Mouse (Mus musculus) hindbrain, embryonic 14.5 days (tissue): ENCODE measurements at regions not wholly inside any gene's neighbourhood (a gene's known extent, or its start where the extent isn't known, plus 50 kb on each side); places are given as distances from the start of the nearest gene placed in this dataset.

ENCODE experiments used
- ATAC-seq: fragments of 200-750 bp; cut with Nextera tagmentation; 2 replicates; pipeline ENCODE4 v1.8.0; 2017; ENCODE audit warnings: moderate number of reproducible peaks, mild to moderate bottlenecking, moderate TSS enrichment, moderate library complexity; ENCODE audit not compliant: low FRiP score
- DNase-seq: peaks from one replicate; pipeline ENCODE4 v3.0.0-alpha.2; 2015; ENCODE audit warnings: low spot score
- H3K27ac ChIP-seq: fragments of 300-500 bp; sonication (generic); 2 replicates; pipeline ENCODE4 v1.5.1; 2014; ENCODE audit warnings: mild to moderate bottlenecking, moderate library complexity
- H3K27me3 ChIP-seq: fragments of 300-500 bp; sonication (generic); 2 replicates; pipeline ENCODE4 v1.6.1; 2014; ENCODE audit warnings: mild to moderate bottlenecking, low read length, mixed read lengths; ENCODE audit not compliant: control insufficient read depth, insufficient read depth
- H3K36me3 ChIP-seq: fragments of 300-500 bp; sonication (generic); replicated peaks from 2 replicates; pipeline ENCODE4 v1.6.1; 2014; ENCODE audit not compliant: control insufficient read depth, insufficient read depth
- H3K4me1 ChIP-seq: fragments of 300-500 bp; sonication (generic); replicated peaks from 2 replicates; pipeline ENCODE4 v1.6.1; 2014; ENCODE audit warnings: antibody characterized with exemption, low read length, mixed read lengths; ENCODE audit not compliant: control insufficient read depth, insufficient read depth
- H3K4me2 ChIP-seq: fragments of 300-500 bp; sonication (generic); replicated peaks from 2 replicates; pipeline ENCODE4 v1.6.1; 2014; ENCODE audit warnings: mild to moderate bottlenecking, moderate library complexity
- H3K4me3 ChIP-seq: fragments of 300-500 bp; sonication (generic); replicated peaks from 2 replicates; pipeline ENCODE4 v1.5.1; 2014; ENCODE audit warnings: mild to moderate bottlenecking, low read length
- H3K9ac ChIP-seq: fragments of 300-500 bp; sonication (generic); 2 replicates; pipeline ENCODE4 v1.6.1; 2014
- H3K9me3 ChIP-seq: fragments of 300-500 bp; sonication (generic); 2 replicates; pipeline ENCODE4 v1.6.1; 2016; ENCODE audit warnings: low read length; ENCODE audit not compliant: control insufficient read depth
- WGBS: fragments of 180-500 bp; shearing (Covaris S2); extraction: QIAGEN DNeasy Blood & Tissue Kit; methylation state at CpG from one replicate; pipeline ENCODE4 v1.1.7; 2014; 5-methylcytosine and 5-hydroxymethylcytosine counted together

DNA sequence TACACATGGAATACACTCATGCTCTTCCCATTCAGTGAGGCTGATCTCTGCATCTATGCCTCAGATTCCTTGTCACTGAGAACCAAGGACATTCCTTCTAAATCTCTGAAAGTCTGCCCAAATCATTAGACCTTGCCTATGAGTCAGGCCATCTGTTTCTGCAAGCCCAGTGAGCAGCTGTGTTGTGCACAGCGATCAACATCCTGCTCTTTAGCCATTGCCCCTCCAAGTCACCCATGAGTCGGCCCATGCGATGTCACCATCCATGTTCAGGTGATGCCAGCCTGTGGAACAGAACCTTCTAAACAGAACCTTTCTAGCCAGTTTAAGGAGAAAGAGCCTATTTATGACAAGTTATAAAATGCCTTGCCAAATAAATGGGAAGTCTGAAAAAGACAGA, 66.4 kb upstream of the Sfrp2 start:
- H3K36me3 ChIP-seq: no peaks in the 10 kb centered on the region
- H3K4me2 ChIP-seq: no peak overlapping the region
- H3K4me3 ChIP-seq: no peak overlapping the region
- no peaks in the 10 kb centered on the region for H3K4me1 ChIP-seq
- no peak for ATAC-seq
- H3K27ac ChIP-seq: no peak overlapping the region
- H3K9ac ChIP-seq: no peak overlapping the region
- no peak for DNase-seq
- 94% methylated on average over 3 of the region's 3 CpGs for WGBS
- no peaks in the 10 kb centered on the region for H3K27me3 ChIP-seq
- H3K9me3 ChIP-seq: no peaks in the 10 kb centered on the region

DNA sequence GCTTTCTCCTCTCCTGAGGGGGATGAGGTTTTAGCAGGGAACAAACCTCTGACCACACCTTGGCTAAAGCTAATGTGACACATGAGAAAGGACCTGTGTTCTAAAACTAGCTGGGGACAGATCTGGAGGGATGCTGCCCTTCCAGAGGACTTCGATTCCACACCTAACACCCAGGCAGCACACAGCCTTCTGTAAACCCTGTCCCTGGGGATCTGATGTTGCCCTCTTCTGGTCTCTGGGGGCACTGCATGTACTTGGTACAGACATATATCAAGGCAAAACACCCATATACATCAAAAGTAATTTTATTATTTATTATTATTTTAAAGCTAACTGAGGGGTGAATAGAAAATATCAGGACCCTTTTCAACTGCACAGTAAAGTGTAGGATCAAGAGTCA, 65.0 kb upstream of the Sfrp2 start:
- no peaks in the 10 kb centered on the region for H3K36me3 ChIP-seq
- H3K9ac ChIP-seq: no peak overlapping the region
- no peak overlapping the region for H3K4me2 ChIP-seq
- no peak for DNase-seq
- 55% methylated on average over 1 of the region's 1 CpGs for WGBS
- H3K27me3 ChIP-seq: no peaks in the 10 kb centered on the region
- no peak overlapping the region for H3K27ac ChIP-seq
- no peaks in the 10 kb centered on the region for H3K4me1 ChIP-seq
- no peak overlapping the region for H3K4me3 ChIP-seq
- no peak for ATAC-seq
- H3K9me3 ChIP-seq: no peaks in the 10 kb centered on the region

DNA sequence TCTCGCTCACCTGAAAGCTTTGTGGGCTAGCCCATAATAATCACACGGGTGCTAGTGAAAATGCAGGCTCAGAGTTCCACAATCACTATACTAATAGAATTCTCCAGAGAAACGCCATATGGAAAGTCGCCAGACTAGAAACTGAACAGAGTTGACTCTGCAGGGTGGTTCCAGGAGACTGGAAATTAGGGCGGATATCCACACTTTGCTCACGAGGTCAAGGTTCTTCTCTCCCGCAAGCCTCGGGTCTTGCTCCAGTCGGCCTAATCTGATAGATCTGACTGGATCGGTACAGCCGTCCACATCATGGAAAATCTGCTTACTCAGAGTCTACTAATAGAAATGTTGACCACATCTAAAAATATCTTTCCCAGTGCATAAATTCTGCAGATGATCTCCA, 61.6 kb upstream of the Sfrp2 start:
- Histone ChIP-seq H3K4me1 (no peaks in the 10 kb centered on the region), H3K4me2 (no peak overlapping the region), H3K27me3 (no peaks in the 10 kb centered on the region), H3K36me3 (no peaks in the 10 kb centered on the region), H3K27ac (no peak overlapping the region), H3K9me3 (no peaks in the 10 kb centered on the region), H3K9ac (no peak overlapping the region), H3K4me3 (no peak overlapping the region)
- WGBS: 90% methylated on average over 11 of the region's 11 CpGs
- ATAC-seq: no peak
- no peak for DNase-seq

GRCm38 (mm10) chr3:83705253-83705652, 60.9 kb upstream of the Sfrp2 start:
- Histone ChIP-seq H3K36me3 (no peaks in the 10 kb centered on the region), H3K4me3 (no peak overlapping the region), H3K4me2 (no peak overlapping the region), H3K27me3 (no peaks in the 10 kb centered on the region), H3K9me3 (no peaks in the 10 kb centered on the region), H3K9ac (no peak overlapping the region), H3K4me1 (no peaks in the 10 kb centered on the region), H3K27ac (no peak overlapping the region)
- 0 out of 2 replicates have a peak, but pooled peaks have one; percentile 11 for ATAC-seq
- DNase-seq: no peak
- 95% methylated on average over 6 of the region's 6 CpGs for WGBS

DNA sequence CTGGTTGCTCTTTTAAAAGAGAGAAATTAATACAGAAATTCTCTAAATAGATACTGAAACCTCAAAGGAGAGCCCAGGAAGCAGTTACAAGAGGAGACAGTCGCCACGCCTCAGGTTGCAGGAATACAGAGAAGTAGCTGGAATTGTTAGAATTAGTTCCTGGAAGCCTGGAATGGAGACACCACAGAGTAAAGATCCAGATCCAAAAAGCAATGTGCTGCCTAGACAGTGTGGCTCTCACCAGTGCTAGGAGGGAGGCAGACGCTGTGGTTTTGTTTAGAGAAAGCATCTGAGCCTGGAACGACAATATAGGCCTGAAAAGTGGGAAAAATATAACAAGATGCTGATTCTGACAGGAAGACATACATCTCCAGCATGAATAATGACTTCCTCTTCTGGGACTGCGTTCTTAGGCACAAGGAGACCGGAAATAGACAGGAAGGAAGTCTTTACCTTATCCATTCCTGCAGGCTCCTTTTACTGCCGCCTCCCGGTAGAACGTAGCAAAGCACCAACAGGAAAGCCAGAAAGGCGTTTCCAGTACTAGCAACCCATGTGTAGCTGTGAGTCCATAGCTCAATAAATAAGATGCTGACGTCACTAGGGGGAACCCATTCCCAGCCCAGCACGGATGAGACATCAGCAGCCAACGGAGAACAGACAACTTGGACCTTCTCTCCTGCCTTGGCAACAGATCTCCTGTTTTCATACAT, 59.4 kb upstream of the Sfrp2 start:
- ATAC-seq (no peak), DNase-seq (no peak)
- 71% methylated on average over 13 of the region's 13 CpGs for WGBS
- no peaks in the 10 kb centered on the region for H3K36me3 ChIP-seq
- H3K27me3 ChIP-seq: no peaks in the 10 kb centered on the region
- H3K27ac ChIP-seq: no peak overlapping the region
- H3K9me3 ChIP-seq: no peaks in the 10 kb centered on the region
- no peaks in the 10 kb centered on the region for H3K4me1 ChIP-seq
- H3K4me2 ChIP-seq: no peak overlapping the region
- H3K9ac ChIP-seq: no peak overlapping the region
- H3K4me3 ChIP-seq: no peak overlapping the region

DNA sequence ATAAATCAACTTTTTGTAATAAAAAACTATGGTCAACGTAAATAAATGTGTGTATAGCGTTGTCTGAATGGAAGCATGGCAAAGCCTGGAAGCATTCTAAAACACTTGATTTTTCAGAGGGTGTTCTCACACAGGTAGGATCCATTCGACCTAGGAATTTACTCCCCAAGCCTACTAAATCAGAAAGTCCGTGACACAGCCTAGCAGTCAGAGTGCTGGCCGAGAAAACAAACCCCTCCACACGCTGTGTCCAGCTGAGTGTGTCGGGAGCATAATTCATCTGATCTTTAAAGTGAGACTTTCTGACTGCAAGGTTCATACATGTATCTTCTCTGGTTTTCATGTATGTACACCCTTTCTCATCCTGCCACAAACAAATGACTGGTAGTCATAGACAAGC, 58.8 kb upstream of the Sfrp2 start:
- WGBS: 86% methylated on average over 7 of the region's 7 CpGs
- H3K9me3 ChIP-seq: no peaks in the 10 kb centered on the region
- no peak overlapping the region for H3K9ac ChIP-seq
- DNase-seq (no peak), ATAC-seq (no peak)
- no peaks in the 10 kb centered on the region for H3K27me3 ChIP-seq
- no peaks in the 10 kb centered on the region for H3K4me1 ChIP-seq
- no peak overlapping the region for H3K4me2 ChIP-seq
- no peak overlapping the region for H3K4me3 ChIP-seq
- no peak overlapping the region for H3K27ac ChIP-seq
- no peaks in the 10 kb centered on the region for H3K36me3 ChIP-seq

DNA sequence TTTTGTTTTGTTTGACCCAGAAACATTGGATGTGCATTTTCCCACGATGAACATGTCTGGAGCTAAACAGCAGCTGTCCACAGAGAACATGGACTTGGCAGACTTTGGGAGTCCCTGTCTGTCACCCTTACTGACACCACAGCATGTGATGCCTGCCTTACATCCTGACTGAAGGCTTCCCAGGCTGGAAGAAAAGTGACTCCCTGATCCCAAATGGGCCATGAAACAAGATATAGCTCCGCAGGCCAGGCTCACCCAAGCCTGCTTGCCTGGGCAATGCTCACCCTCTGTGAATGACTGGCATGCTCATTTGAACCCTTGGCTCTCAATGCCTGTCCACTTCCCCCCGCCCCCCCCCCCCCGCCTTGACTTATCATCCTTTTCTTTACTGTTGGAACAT, 57.1 kb upstream of the Sfrp2 start:
- 70% methylated on average over 4 of the region's 4 CpGs for WGBS
- no peak overlapping the region for H3K4me3 ChIP-seq
- H3K4me2 ChIP-seq: no peak overlapping the region
- ATAC-seq: no peak
- no peaks in the 10 kb centered on the region for H3K36me3 ChIP-seq
- no peaks in the 10 kb centered on the region for H3K27me3 ChIP-seq
- no peak for DNase-seq
- no peak overlapping the region for H3K9ac ChIP-seq
- H3K4me1 ChIP-seq: no peaks in the 10 kb centered on the region
- no peaks in the 10 kb centered on the region for H3K9me3 ChIP-seq
- no peak overlapping the region for H3K27ac ChIP-seq

- no peak overlapping the region for H3K4me2 ChIP-seq
- no peak overlapping the region for H3K4me3 ChIP-seq
- DNase-seq (no peak), ATAC-seq (no peak)
- H3K27me3 ChIP-seq: no peaks in the 10 kb centered on the region
- H3K9ac ChIP-seq: no peak overlapping the region
- H3K36me3 ChIP-seq: no peaks in the 10 kb centered on the region
- H3K9me3 ChIP-seq: no peaks in the 10 kb centered on the region
- no peak overlapping the region for H3K27ac ChIP-seq
- WGBS: 58% methylated on average over 1 of the region's 1 CpGs
- no peaks in the 10 kb centered on the region for H3K4me1 ChIP-seq
These were observed 56.6 kb upstream of the Sfrp2 start for GRCm38 (mm10) chr3:83709531-83709930.

DNA sequence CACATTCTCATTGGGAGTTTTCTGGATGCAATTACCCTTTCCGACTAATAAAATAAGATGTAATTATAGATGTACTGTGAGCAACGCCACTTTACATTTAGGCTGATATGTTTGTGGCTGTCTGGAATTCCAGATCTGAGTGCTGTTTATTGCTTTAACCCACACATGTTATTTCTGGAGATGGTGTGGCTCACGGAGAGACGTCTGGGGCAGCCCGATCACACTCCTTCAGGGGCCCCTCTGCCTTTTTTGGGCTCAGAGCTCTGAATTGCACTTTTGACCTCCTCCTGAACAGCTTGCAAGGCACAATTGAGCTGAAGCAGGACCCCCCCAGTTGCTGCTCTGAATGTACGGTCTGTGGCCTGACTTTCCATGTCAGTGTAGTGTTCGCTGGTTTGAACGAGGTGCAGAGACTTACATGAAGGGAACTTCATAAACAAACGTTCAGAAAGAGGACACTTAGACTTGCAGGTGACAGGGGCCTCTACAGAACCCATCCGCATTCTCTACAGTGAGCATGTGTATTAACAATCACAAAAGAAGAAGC, 55.1 kb upstream of the Sfrp2 start:
- Histone ChIP-seq H3K9me3 (no peaks in the 10 kb centered on the region), H3K27ac (no peak overlapping the region), H3K27me3 (no peaks in the 10 kb centered on the region), H3K36me3 (no peaks in the 10 kb centered on the region), H3K4me1 (no peaks in the 10 kb centered on the region), H3K9ac (no peak overlapping the region), H3K4me2 (no peak overlapping the region), H3K4me3 (no peak overlapping the region)
- 51% methylated on average over 10 of the region's 10 CpGs for WGBS
- no peak for ATAC-seq
- DNase-seq: no peak

DNA sequence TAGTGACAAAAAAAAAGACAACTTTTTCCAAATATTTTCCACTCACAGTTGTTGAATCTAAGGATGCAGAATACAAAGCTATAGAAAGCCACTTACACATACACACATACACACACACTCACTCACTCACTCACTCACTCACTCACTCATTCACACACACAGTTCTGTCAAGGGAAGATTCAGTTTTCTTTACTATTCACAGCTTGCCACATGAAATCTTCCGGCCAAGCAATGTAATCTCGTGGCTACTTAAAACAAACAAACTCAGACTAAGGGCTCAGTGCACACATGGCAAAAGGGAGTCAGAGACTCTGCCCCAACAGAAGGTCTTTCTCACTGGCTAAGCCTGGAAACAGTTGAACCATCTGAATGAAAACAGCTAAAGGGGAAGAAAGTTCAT, 53.8 kb upstream of the Sfrp2 start:
- no peak overlapping the region for H3K4me3 ChIP-seq
- H3K27me3 ChIP-seq: no peaks in the 10 kb centered on the region
- 79% methylated on average over 2 of the region's 2 CpGs for WGBS
- no peaks in the 10 kb centered on the region for H3K4me1 ChIP-seq
- H3K9ac ChIP-seq: no peak overlapping the region
- no peak overlapping the region for H3K27ac ChIP-seq
- no peaks in the 10 kb centered on the region for H3K9me3 ChIP-seq
- no peaks in the 10 kb centered on the region for H3K36me3 ChIP-seq
- no peak for DNase-seq
- no peak overlapping the region for H3K4me2 ChIP-seq
- ATAC-seq: no peak
